Mouse (Mus musculus) testis, adult 2 months (tissue): ENCODE results near the gene Dennd4a.

Source experiments
- CTCF ChIP-seq: fragments of 200-500 bp; IDR thresholded peaks from 2 replicates; pipeline ENCODE4 v1.5.1; 2012; ENCODE audit warnings: low read depth, mild to moderate bottlenecking, inconsistent platforms, low read length, moderate library complexity; ENCODE audit not compliant: control insufficient read depth, insufficient read depth, insufficient replicate concordance
- POLR2A ChIP-seq: fragments of 200-500 bp; IDR thresholded peaks from 2 replicates; pipeline ENCODE4 v1.6.1; 2012; ENCODE audit warnings: low read depth, mild to moderate bottlenecking, inconsistent platforms, low read length, moderate library complexity; ENCODE audit not compliant: control insufficient read depth

- TF ChIP-seq CTCF (no peak), POLR2A (no peak)
These were observed 13.4 kb downstream of the Dennd4a start for GRCm38 (mm10) chr9:64824389-64825008.
